Mouse (Mus musculus) testis, adult 2 months (tissue): ENCODE results near the gene Grik1.

Experiments
- CTCF ChIP-seq: fragments of 200-500 bp; IDR thresholded peaks from 2 replicates; pipeline ENCODE4 v1.5.1; 2012; ENCODE audit warnings: low read depth, mild to moderate bottlenecking, inconsistent platforms, low read length, moderate library complexity; ENCODE audit not compliant: control insufficient read depth, insufficient read depth, insufficient replicate concordance
- POLR2A ChIP-seq: fragments of 200-500 bp; IDR thresholded peaks from 2 replicates; pipeline ENCODE4 v1.6.1; 2012; ENCODE audit warnings: low read depth, mild to moderate bottlenecking, inconsistent platforms, low read length, moderate library complexity; ENCODE audit not compliant: control insufficient read depth

DNA sequence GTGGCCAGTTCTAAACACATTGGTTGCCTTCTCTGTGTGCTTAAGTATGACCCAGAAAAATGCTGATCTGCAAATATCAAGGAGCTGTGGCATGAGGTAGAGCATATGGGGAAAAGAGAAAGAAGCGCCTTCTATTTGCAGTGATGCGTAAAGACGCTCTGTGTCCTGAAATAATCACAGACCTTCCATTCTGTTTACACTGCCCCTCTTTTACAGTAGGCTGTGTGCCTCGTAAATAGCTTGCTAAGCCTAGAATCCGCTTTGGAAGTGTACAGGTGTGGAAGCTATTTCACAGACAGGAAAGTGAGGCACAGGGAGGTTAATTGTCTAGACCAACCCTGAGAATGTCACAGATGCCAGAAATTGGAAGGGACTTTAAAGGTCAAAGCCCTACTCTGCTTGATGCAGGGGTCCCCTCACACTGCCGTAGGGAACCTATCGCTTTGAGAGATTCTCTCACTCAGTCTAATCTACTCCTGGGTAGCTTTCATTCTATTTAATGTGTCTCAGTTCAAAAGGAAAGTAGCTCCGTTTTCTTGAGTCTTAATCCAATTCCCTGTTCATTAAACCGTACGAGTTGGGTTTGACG lies 251.5 kb downstream of the Grik1 start:
- no peak for TF ChIP-seq CTCF
- TF ChIP-seq POLR2A: no peak
